Mouse (Mus musculus): ENCODE data around the gene Dync1i1.

DNA sequence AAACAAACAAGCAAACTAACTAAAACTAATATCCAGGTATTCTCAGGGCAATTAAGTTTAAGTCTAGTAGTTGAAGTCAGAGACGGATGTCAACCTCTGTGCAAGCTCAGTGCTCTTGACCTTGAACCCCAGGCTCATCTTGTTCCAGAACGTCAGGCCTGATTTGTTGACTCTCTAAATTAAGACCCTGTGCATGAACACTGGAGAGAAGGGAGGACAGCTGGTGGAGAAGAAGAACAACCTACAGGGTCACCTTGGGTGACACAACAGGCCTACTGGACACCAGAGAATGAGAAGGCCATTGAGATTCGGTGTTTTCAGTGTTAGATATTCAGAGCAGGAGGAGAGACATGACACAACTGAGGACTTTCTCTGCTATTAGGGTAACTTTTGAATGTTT is 105.8 kb downstream of the Dync1i1 start:
- TF ChIP-seq CTCF (IDR thresholded peaks at IDR 0.05; ENCODE audit: low read depth): no peak
- no peak for TF ChIP-seq EP300 (IDR thresholded peaks at IDR 0.05; ENCODE audit: low read depth)

All from liver, postnatal 0 days (tissue).